Mouse (Mus musculus) liver, embryonic 16.5 days (tissue): ENCODE measurements around the gene Rragc. TPM values are rescaled to one million over a fixed set of nuclear protein-coding genes. Genes with fewer than 3 reads are reported as not detected.

ENCODE experiments used
- polyA plus RNA-seq: library from polyadenylated mRNA; unstranded; fragments of >200 nt; fragmentation: Nextera tagmentation; extraction: Ambion mirVana; gene quantifications from 2 replicates; pipeline ENCODE4 v1.2.1, GENCODE M21; 2015

Gene Rragc
- polyA plus RNA-seq, 1 experiment from 2014 or later, result 19.0 TPM

Other genes with a start within 250 kb of the Rragc start
- gene Macf1, start 233.1 kb upstream of the Rragc start, polyA plus RNA-seq, result 8.1 and 8.3 TPM in 2 replicates
- 135 and 139 TPM in 2 replicates for gene Ndufs5, start 199.2 kb upstream of the Rragc start, polyA plus RNA-seq
- 17.4 and 19.4 TPM in 2 replicates for gene Akirin1, start 167.1 kb upstream of the Rragc start, polyA plus RNA-seq
- gene Rhbdl2, start 129.6 kb upstream of the Rragc start, polyA plus RNA-seq, result 0.07 TPM in 1 of 2 replicates, not detected in the other
- gene 4933427I04Rik, start 57.8 kb upstream of the Rragc start, polyA plus RNA-seq, result not detected in 2 replicates
- gene Mycbp, start 12.6 kb upstream of the Rragc start, polyA plus RNA-seq, result 41.6 and 47.0 TPM in 2 replicates
- gene 4930535I16Rik, start 576 bp downstream of the Rragc start, polyA plus RNA-seq, result not detected in 2 replicates